Mouse (Mus musculus) MEL (cell line): ENCODE results near the gene Jarid2. TPM values are rescaled to one million over a fixed set of nuclear protein-coding genes. Genes with fewer than 3 reads are reported as not detected.

Experiments
- DNase-seq: peaks from one replicate; pipeline ENCODE4 v3.0.0; 2011; ENCODE audit warnings: low read depth, low spot score
- H3K27ac ChIP-seq: 2 replicates; pipeline ENCODE4 v1.5.1; 2012; ENCODE audit warnings: low read depth, mild to moderate bottlenecking, control low read depth, low read length, moderate library complexity; ENCODE audit not compliant: control insufficient read depth
- H3K27me3 ChIP-seq, 2 experiments: fragments of 150-350 bp in 1 of 2; sonication (generic) in 1 of 2; 2 replicates each; pipeline ENCODE4 v1.6.1; 2012; ENCODE audit warnings: low read length in 2 of 2, mild to moderate bottlenecking in 2 of 2, improper control_type of control experiment in 1 of 2, moderate library complexity in 1 of 2; ENCODE audit not compliant: insufficient read depth in 2 of 2, control insufficient read depth in 1 of 2
- H3K36me3 ChIP-seq, 2 experiments: 2 replicates each; pipeline ENCODE4 v1.6.1; 2012 to 2014; ENCODE audit warnings: low read length in 2 of 2, improper control_type of control experiment in 1 of 2, inconsistent platforms in 1 of 2, mild to moderate bottlenecking in 1 of 2; ENCODE audit not compliant: insufficient read depth in 2 of 2, control insufficient read depth in 1 of 2
- H3K4me1 ChIP-seq, 2 experiments: fragments of 150-350 bp in 1 of 2; sonication (generic) in 1 of 2; 2 replicates each; pipeline ENCODE4 v1.6.1; 2012; ENCODE audit warnings: low read length in 2 of 2, improper control_type of control experiment in 1 of 2, mild to moderate bottlenecking in 1 of 2; ENCODE audit not compliant: insufficient read depth in 2 of 2, control insufficient read depth in 1 of 2
- H3K4me3 ChIP-seq, 2 experiments: fragments of 150-350 bp in 1 of 2; sonication (generic) in 1 of 2; 2 replicates each; pipeline ENCODE4 v1.5.1; 2012; ENCODE audit warnings: low read depth in 2 of 2, low read length in 2 of 2, mild to moderate bottlenecking in 2 of 2, moderate library complexity in 2 of 2, control low read depth in 1 of 2, improper control_type of control experiment in 1 of 2; ENCODE audit not compliant: control insufficient read depth in 1 of 2, insufficient read depth in 1 of 2
- H3K79me2 ChIP-seq: 2 replicates; pipeline ENCODE4 v1.6.1; 2012; ENCODE audit warnings: mild to moderate bottlenecking, low read length, moderate library complexity; ENCODE audit not compliant: control insufficient read depth, poor library complexity, insufficient read depth
- H3K9ac ChIP-seq: 2 replicates; pipeline ENCODE4 v1.6.1; 2012; ENCODE audit warnings: low read depth, mild to moderate bottlenecking, control low read depth, low read length, moderate library complexity; ENCODE audit not compliant: control insufficient read depth, poor library complexity, severe bottlenecking
- H3K9me3 ChIP-seq: fragments of 150-350 bp; sonication (generic); replicated peaks from 2 replicates; pipeline ENCODE4 v1.6.1; 2012; ENCODE audit warnings: mild to moderate bottlenecking, low read length, improper control_type of control experiment, moderate library complexity; ENCODE audit not compliant: insufficient read depth
- CHD1 ChIP-seq: IDR thresholded peaks from 2 replicates; pipeline ENCODE4 v1.6.1; 2012; ENCODE audit warnings: low read depth, mild to moderate bottlenecking, inconsistent platforms, low read length, improper control_type of control experiment
- CTCF ChIP-seq, 3 experiments: IDR thresholded peaks in 2 of 3; conservative IDR thresholded peaks in 1 of 3; 2 replicates each; pipeline ENCODE4 v1.5.1; 2011 to 2012; ENCODE audit warnings: low read length in 3 of 3, low read depth in 2 of 3, mild to moderate bottlenecking in 2 of 3, improper control_type of control experiment in 1 of 3, inconsistent platforms in 1 of 3, mixed read lengths in 1 of 3, moderate library complexity in 1 of 3; ENCODE audit not compliant: control insufficient read depth in 1 of 3, insufficient read depth in 1 of 3, poor library complexity in 1 of 3, severe bottlenecking in 1 of 3
- E2F4 ChIP-seq: IDR thresholded peaks from 2 replicates; pipeline ENCODE4 v1.6.1; 2011; ENCODE audit warnings: low read depth, low read length, improper control_type of control experiment, borderline replicate concordance
- ELF1 ChIP-seq: IDR thresholded peaks from 2 replicates; pipeline ENCODE4 v1.6.1; 2014; ENCODE audit warnings: low read depth, mild to moderate bottlenecking, inconsistent platforms, low read length, improper control_type of control experiment, moderate library complexity
- ETS1 ChIP-seq: IDR thresholded peaks from 2 replicates; pipeline ENCODE4 v1.6.1; 2012; ENCODE audit warnings: low read depth, mild to moderate bottlenecking, inconsistent platforms, low read length, improper control_type of control experiment, moderate library complexity
- KAT2A ChIP-seq: conservative IDR thresholded peaks from 2 replicates; pipeline ENCODE4 v1.6.1; 2012; ENCODE audit warnings: low read depth, low read length, improper control_type of control experiment, inconsistent platforms
- MAFK ChIP-seq: IDR thresholded peaks from 2 replicates; pipeline ENCODE4 v1.6.1; 2011; ENCODE audit warnings: low read depth, mild to moderate bottlenecking, low read length, improper control_type of control experiment, borderline replicate concordance
- MEF2A ChIP-seq: IDR thresholded peaks from 2 replicates; pipeline ENCODE4 v1.6.1; 2014; ENCODE audit warnings: low read depth, mild to moderate bottlenecking, inconsistent platforms, low read length, improper control_type of control experiment; ENCODE audit not compliant: poor library complexity, insufficient replicate concordance, severe bottlenecking; ENCODE audit errors: extremely low read depth
- MYC ChIP-seq: IDR thresholded peaks from 2 replicates; pipeline ENCODE4 v1.6.1; 2011; ENCODE audit warnings: low read depth, mild to moderate bottlenecking, low read length, improper control_type of control experiment, moderate library complexity
- POLR2AphosphoS2 ChIP-seq: IDR thresholded peaks from 2 replicates; pipeline ENCODE4 v1.6.1; 2011; ENCODE audit warnings: low read length, improper control_type of control experiment
- SIN3A ChIP-seq: IDR thresholded peaks from 2 replicates; pipeline ENCODE4 v1.6.1; 2012; ENCODE audit warnings: low read length, improper control_type of control experiment, inconsistent platforms
- SMC3 ChIP-seq: IDR thresholded peaks from 2 replicates; pipeline ENCODE4 v1.6.1; 2011; ENCODE audit warnings: low read depth, low read length, improper control_type of control experiment
- TBP ChIP-seq: IDR thresholded peaks from 2 replicates; pipeline ENCODE4 v1.8.0; 2011; ENCODE audit warnings: low read depth, low read length, improper control_type of control experiment
- UBTF ChIP-seq: IDR thresholded peaks from 2 replicates; pipeline ENCODE4 v1.6.1; 2012; ENCODE audit warnings: low read depth, mild to moderate bottlenecking, inconsistent platforms, low read length, improper control_type of control experiment, moderate library complexity, borderline replicate concordance; ENCODE audit not compliant: insufficient read depth
- USF1 ChIP-seq: IDR thresholded peaks from 2 replicates; pipeline ENCODE4 v1.6.1; 2014; ENCODE audit warnings: low read depth, mild to moderate bottlenecking, inconsistent platforms, low read length, improper control_type of control experiment, moderate library complexity
- ZC3H11A ChIP-seq: IDR thresholded peaks from 2 replicates; pipeline ENCODE4 v1.6.1; 2012; ENCODE audit warnings: low read depth, mild to moderate bottlenecking, inconsistent platforms, low read length, improper control_type of control experiment
- ZNF384 ChIP-seq: IDR thresholded peaks from 2 replicates; pipeline ENCODE4 v1.6.1; 2012; ENCODE audit warnings: low read depth, mild to moderate bottlenecking, inconsistent platforms, low read length, improper control_type of control experiment
- polyA plus RNA-seq, 2 experiments: library from polyadenylated mRNA; stranded (reverse) in 1 of 2; unstranded in 1 of 2; fragments of >175 nt in 1 of 2; fragments of >200 nt in 1 of 2; gene quantifications; 2 replicates each; pipeline versions ENCODE4 v1.2.1 to v1.2.4; 2012; ENCODE audit warnings: low replicate concordance in 2 of 2, low read depth in 1 of 2; ENCODE audit not compliant: insufficient read length in 2 of 2, insufficient read depth in 1 of 2, missing spikeins in 1 of 2
- total RNA-seq: library from RNA; depleted of rRNA; stranded (reverse); fragments of 300-350 nt; gene quantifications from 2 replicates; pipeline ENCODE4 v1.2.3, GENCODE M21; 2012

Jarid2 gene
- total and polyA plus RNA-seq, 3 experiments, result 5.4 to 76.5 (median 21.2) TPM

- Histone ChIP-seq H3K27ac (no peak overlapping the region), H3K36me3 (peaks cover 0 to 14% of the 10 kb centered on the region in 2 experiments; a peak in 2 of 4 replicates), H3K4me3 (no peak overlapping the region), H3K9me3 (no peaks in the 10 kb centered on the region), H3K27me3 (no peaks in the 10 kb centered on the region), H3K9ac (no peak overlapping the region), H3K79me2 (peaks cover 2% of the 10 kb centered on the region; the same call in 1 of the 2 replicates), H3K4me1 (peaks cover 8 to 11% of the 10 kb centered on the region in 2 experiments)
- no peak for DNase-seq
- no peak for TF ChIP-seq MAFK
- peak in 1 of 3 experiments; percentile 7; a peak in 1 of 6 replicates for TF ChIP-seq CTCF (IDR thresholded peaks at IDR 0.05 in 2 of 3, conservative IDR thresholded peaks at IDR 0.05 in 1 of 3; ENCODE audit: control insufficient read depth in 1 of 3, insufficient read depth in 1 of 3, low read depth in 2 of 3, low read length in 3 of 3, poor library complexity in 1 of 3, severe bottlenecking in 1 of 3)
These were observed 69.0 kb downstream of the Jarid2 start for GRCm38 (mm10) chr13:44798280-44798679.

- Histone ChIP-seq H3K36me3 (peaks cover 0 to 14% of the 10 kb centered on the region in 2 experiments; a peak in 2 of 4 replicates), H3K9me3 (no peaks in the 10 kb centered on the region), H3K4me3 (no peak overlapping the region), H3K9ac (no peak overlapping the region), H3K27me3 (no peaks in the 10 kb centered on the region), H3K27ac (no peak overlapping the region), H3K79me2 (no peaks in the 10 kb centered on the region), H3K4me1 (peaks cover 5 to 11% of the 10 kb centered on the region in 2 experiments; a peak in 3 of 4 replicates)
- DNase-seq, result no peak
- no peak for TF ChIP-seq SMC3
- no peak for TF ChIP-seq KAT2A
- no peak for TF ChIP-seq ETS1
- no peak for TF ChIP-seq USF1
- TF ChIP-seq MEF2A, result no peak
- TF ChIP-seq SIN3A, result no peak
- TF ChIP-seq MYC, result no peak
- TF ChIP-seq ZNF384, result no peak
- TF ChIP-seq ZC3H11A, result no peak
- TF ChIP-seq ELF1, result no peak
- no peak for TF ChIP-seq TBP
- TF ChIP-seq CHD1, result no peak
- TF ChIP-seq CTCF (IDR thresholded peaks at IDR 0.05 in 2 of 3, conservative IDR thresholded peaks at IDR 0.05 in 1 of 3; ENCODE audit: control insufficient read depth in 1 of 3, insufficient read depth in 1 of 3, low read depth in 2 of 3, low read length in 3 of 3, poor library complexity in 1 of 3, severe bottlenecking in 1 of 3), result no peak
- TF ChIP-seq UBTF, result no peak
- TF ChIP-seq E2F4, result no peak
- no peak for TF ChIP-seq POLR2AphosphoS2
These were observed 69.9 kb downstream of the Jarid2 start for GRCm38 (mm10) chr13:44799166-44799565.
